Comparison of ENCODE assay signal across 18 mouse cellular contexts in genomic region chr12:38987819-38988218, GRCm38 (mm10).
"Had no signal": no experiment of that assay in that cellular context is flagged by ENCODE, and none has a peak within 500 bp of the region (broad histone marks: within the 10 kb centered on the region; RNA-seq: fewer than 3 reads in every experiment).

No protein-coding gene starts in this region.

- H3K4me1 ChIP-seq: midbrain, embryonic 10.5 days; midbrain, embryonic 12.5 days; neural tube, embryonic 13.5 days; neural tube, embryonic 15.5 days had no signal

- H3K9me3 ChIP-seq: midbrain, embryonic 10.5 days; midbrain, embryonic 12.5 days; neural tube, embryonic 13.5 days; neural tube, embryonic 15.5 days had no signal

- H3K9ac ChIP-seq: lung, embryonic 14.5 days; midbrain, embryonic 12.5 days; neural tube, embryonic 13.5 days; neural tube, embryonic 15.5 days had no signal

- H3K4me2 ChIP-seq: lung, embryonic 14.5 days; midbrain, embryonic 12.5 days; neural tube, embryonic 13.5 days; neural tube, embryonic 15.5 days had no signal

- H3K36me3 ChIP-seq: midbrain, embryonic 10.5 days; midbrain, embryonic 12.5 days; neural tube, embryonic 13.5 days; neural tube, embryonic 15.5 days had no signal

- H3K27me3 ChIP-seq: midbrain, embryonic 12.5 days; neural tube, embryonic 13.5 days; neural tube, embryonic 15.5 days had no signal

- ATAC-seq: midbrain, embryonic 16.5 days had no signal

- H3K4me3 ChIP-seq: midbrain, embryonic 10.5 days; midbrain, embryonic 12.5 days; myocyte; neural tube, embryonic 13.5 days; neural tube, embryonic 15.5 days had no signal

- H3K27ac ChIP-seq: midbrain, embryonic 10.5 days; midbrain, embryonic 12.5 days; neural tube, embryonic 13.5 days; neural tube, embryonic 15.5 days had no signal

- DNase-seq: lung, adult 18-20 months; lung, embryonic 14.5 days; lung, postnatal 10 days; lung, postnatal 4 days; midbrain, embryonic 14.5 days; right cerebral cortex, adult 18-20 months; right cerebral cortex, postnatal 25 days; right cerebral cortex, postnatal 4 days; spleen, adult 18-20 months; thymus, adult 18-20 months; thymus, postnatal 14 days; thymus, postnatal 36 days had no signal
